Mouse (Mus musculus) ES-E14 (cell line): ENCODE data around the gene Stat6.

Experiments used
- CHD2 ChIP-seq: IDR thresholded peaks from 2 replicates; pipeline ENCODE4 v1.6.1; 2014; ENCODE audit warnings: mild to moderate bottlenecking, low read depth, low read length, inconsistent platforms
- MAFK ChIP-seq: IDR thresholded peaks from 2 replicates; pipeline ENCODE4 v1.6.1; 2014; ENCODE audit warnings: mild to moderate bottlenecking, low read depth, low read length, inconsistent platforms; ENCODE audit not compliant: insufficient read depth

DNA sequence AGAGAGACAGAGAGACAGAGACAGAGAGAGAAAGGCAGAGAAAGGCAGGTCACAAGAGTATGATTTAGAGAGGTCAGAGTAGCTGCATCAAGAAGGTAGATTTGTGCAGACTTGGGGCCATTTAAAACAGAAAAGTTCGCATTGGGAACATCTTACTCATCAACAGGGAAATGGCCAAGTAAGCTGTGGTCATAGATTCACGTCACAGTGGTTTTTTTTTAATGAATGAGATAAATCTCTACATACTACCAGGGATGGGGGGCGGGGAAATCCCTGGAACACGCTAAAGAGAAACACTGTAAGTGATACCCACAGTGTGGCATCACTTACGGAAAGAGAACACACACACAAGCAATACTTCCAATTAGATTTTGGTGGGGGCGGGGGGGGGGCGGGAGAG, 35.7 kb upstream of the Stat6 start:
- TF ChIP-seq MAFK, result no peak
- no peak for TF ChIP-seq CHD2
